Mouse (Mus musculus): Measurements from ENCODE around the gene Gm13275.
"Not testable (repeated sequence)": the region's sequence is repeated elsewhere in the genome, so short reads cannot be mapped to it uniquely, and the experiment has no call there.

DNA sequence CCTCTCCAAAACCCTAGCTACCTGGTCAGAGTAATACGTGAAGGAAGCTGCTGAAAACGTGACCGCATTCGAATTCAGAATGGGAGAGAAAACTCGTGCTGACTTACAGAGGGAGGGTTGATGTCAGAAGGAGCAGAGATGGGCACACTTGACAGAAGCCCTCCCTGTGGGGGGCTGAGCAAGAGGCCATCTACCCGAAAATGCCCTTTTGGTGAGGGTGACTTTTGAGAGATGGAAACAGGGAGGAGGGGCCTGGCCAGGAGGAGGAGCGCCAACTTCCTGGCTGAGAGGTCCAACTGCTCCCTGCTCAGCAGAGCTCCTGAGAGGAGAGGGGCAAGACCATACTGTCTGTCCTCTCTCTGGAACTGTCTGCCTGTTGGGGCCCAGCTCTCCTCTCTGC lies 12.5 kb upstream of the Gm13275 start, which contains the start of gene Ifnz:
- not testable (repeated sequence) for TF ChIP-seq CTCF, POLR2A (IDR thresholded peaks at IDR 0.05; ENCODE audit: extremely low read depth, insufficient read depth, low read length)
